16 mouse cellular contexts compared by ENCODE assay signal in genomic region chr4:58660511-58660910, GRCm38 (mm10).
A peak's percentile ranks its signal among the peaks of the same experiment; 100 is the strongest.
DNase-seq lines count a peak whose midpoint lies in the region; ATAC-seq and TF ChIP-seq lines count a peak whose summit lies in the region.
"Had no signal": no experiment of that assay in that cellular context is flagged by ENCODE, and none has a peak within 500 bp of the region (broad histone marks: within the 10 kb centered on the region; RNA-seq: fewer than 3 reads in every experiment).

No protein-coding gene starts in this region.

- H3K36me3 ChIP-seq in forebrain, postnatal 0 days (ENCODE audit: insufficient read depth): no peaks in the 10 kb centered on the region
- H3K36me3 ChIP-seq in forebrain, embryonic 15.5 days: no peaks in the 10 kb centered on the region
- no peaks in the 10 kb centered on the region for H3K36me3 ChIP-seq in lung, postnatal 0 days (ENCODE audit: insufficient read depth, low read length)
- no peaks in the 10 kb centered on the region for H3K36me3 ChIP-seq in limb, embryonic 12.5 days
- no peaks in the 10 kb centered on the region for H3K36me3 ChIP-seq in stomach, embryonic 16.5 days (ENCODE audit: control insufficient read depth, insufficient read depth, low read length)
- no peaks in the 10 kb centered on the region for H3K36me3 ChIP-seq in kidney, embryonic 14.5 days (ENCODE audit: control insufficient read depth, insufficient read depth, low read length)
- H3K36me3 ChIP-seq: G1E; neural tube, embryonic 12.5 days had no signal

- no peaks in the 10 kb centered on the region for H3K27me3 ChIP-seq in forebrain, postnatal 0 days (ENCODE audit: insufficient read depth, low read length)
- no peaks in the 10 kb centered on the region for H3K27me3 ChIP-seq in forebrain, embryonic 15.5 days
- H3K27me3 ChIP-seq in lung, postnatal 0 days (replicated peaks; ENCODE audit: insufficient read depth, low read length): no peaks in the 10 kb centered on the region
- H3K27me3 ChIP-seq in limb, embryonic 12.5 days: no peaks in the 10 kb centered on the region
- H3K27me3 ChIP-seq in stomach, embryonic 16.5 days (ENCODE audit: control insufficient read depth, insufficient read depth, low read length): no peaks in the 10 kb centered on the region
- no peaks in the 10 kb centered on the region for H3K27me3 ChIP-seq in kidney, embryonic 14.5 days (ENCODE audit: control insufficient read depth, insufficient read depth, low read length)
- H3K27me3 ChIP-seq: forebrain, embryonic 13.5 days; neural tube, embryonic 12.5 days had no signal

- H3K4me1 ChIP-seq in forebrain, postnatal 0 days (ENCODE audit: insufficient read depth): no peaks in the 10 kb centered on the region
- H3K4me1 ChIP-seq in forebrain, embryonic 15.5 days: no peaks in the 10 kb centered on the region
- peaks cover 2% of the 10 kb centered on the region; the same call in 1 of the 2 replicates for H3K4me1 ChIP-seq in lung, postnatal 0 days (ENCODE audit: insufficient read depth, low read depth, low read length)
- peaks cover 48% of the 10 kb centered on the region for H3K4me1 ChIP-seq in limb, embryonic 12.5 days (replicated peaks)
- H3K4me1 ChIP-seq in stomach, embryonic 16.5 days (ENCODE audit: control insufficient read depth, insufficient read depth, low read length): peaks cover 23% of the 10 kb centered on the region
- no peaks in the 10 kb centered on the region; the same call in 1 of the 2 replicates for H3K4me1 ChIP-seq in kidney, embryonic 14.5 days (ENCODE audit: control insufficient read depth, insufficient read depth, low read length)
- H3K4me1 ChIP-seq: forebrain, embryonic 13.5 days; neural tube, embryonic 12.5 days had no signal

- H3K27ac ChIP-seq in forebrain, postnatal 0 days (ENCODE audit: low read depth, low read length): no peak overlapping the region
- H3K27ac ChIP-seq in forebrain, embryonic 15.5 days (replicated peaks): no peak overlapping the region
- H3K27ac ChIP-seq in lung, postnatal 0 days (ENCODE audit: low read length): 0 out of 2 replicates have a peak overlapping the region, but pooled peaks have one; percentile 14
- peak overlapping the region; percentile 41; the same call in 1 of the 2 replicates for H3K27ac ChIP-seq in limb, embryonic 12.5 days
- peak overlapping the region; percentile 87 for H3K27ac ChIP-seq in stomach, embryonic 16.5 days (ENCODE audit: low read length)
- no peak overlapping the region for H3K27ac ChIP-seq in kidney, embryonic 14.5 days (ENCODE audit: low read depth, low read length)
- H3K27ac ChIP-seq: forebrain, embryonic 13.5 days; neural tube, embryonic 12.5 days had no signal

- H3K9me3 ChIP-seq in forebrain, postnatal 0 days (ENCODE audit: low read length): no peaks in the 10 kb centered on the region
- H3K9me3 ChIP-seq in forebrain, embryonic 15.5 days: no peaks in the 10 kb centered on the region
- no peaks in the 10 kb centered on the region for H3K9me3 ChIP-seq in lung, postnatal 0 days (ENCODE audit: low read length)
- H3K9me3 ChIP-seq in limb, embryonic 12.5 days: no peaks in the 10 kb centered on the region
- no peaks in the 10 kb centered on the region for H3K9me3 ChIP-seq in stomach, embryonic 16.5 days (replicated peaks; ENCODE audit: control insufficient read depth, low read length)
- H3K9me3 ChIP-seq in kidney, embryonic 14.5 days (ENCODE audit: control insufficient read depth, low read length): no peaks in the 10 kb centered on the region
- H3K9me3 ChIP-seq: forebrain, embryonic 13.5 days; G1E; neural tube, embryonic 12.5 days had no signal

- TF ChIP-seq EP300 in lung, postnatal 0 days (IDR thresholded peaks at IDR 0.05): no peak

- WGBS in forebrain, postnatal 0 days: 62% methylated on average over 5 of the region's 5 CpGs
- 69% methylated on average over 5 of the region's 5 CpGs for WGBS in forebrain, embryonic 15.5 days
- 30% methylated on average over 5 of the region's 5 CpGs for WGBS in lung, postnatal 0 days
- WGBS in limb, embryonic 12.5 days: 56% methylated on average over 5 of the region's 5 CpGs
- 31% methylated on average over 5 of the region's 5 CpGs for WGBS in stomach, embryonic 16.5 days
- 66% methylated on average over 5 of the region's 5 CpGs for WGBS in kidney, embryonic 14.5 days

- peak; percentile 13 for DNase-seq in forebrain, postnatal 0 days
- peak; percentile 55 for DNase-seq in lung, postnatal 0 days (ENCODE audit: low spot score)
- no peak for DNase-seq in lung, postnatal 4 days
- DNase-seq: cerebellum, adult 9-10 months; kidney, adult 8-10 months; right cerebral cortex, postnatal 25 days; thymus, postnatal 36 days had no signal

- TF ChIP-seq CTCF in forebrain, postnatal 0 days (IDR thresholded peaks at IDR 0.05; ENCODE audit: low read depth): no peak
- no peak for TF ChIP-seq CTCF in lung, postnatal 0 days (IDR thresholded peaks at IDR 0.05)

- no peak for ATAC-seq in forebrain, postnatal 0 days
- ATAC-seq in forebrain, embryonic 15.5 days (replicated peaks): no peak
- ATAC-seq in lung, postnatal 0 days: peak; percentile 67
- no peak for ATAC-seq in limb, embryonic 12.5 days (ENCODE audit: insufficient number of reproducible peaks, insufficient read depth, low FRiP score, low TSS enrichment, low read depth)
- ATAC-seq in stomach, embryonic 16.5 days (ENCODE audit: insufficient read depth, low FRiP score): peak; percentile 70; the same call in 1 of the 2 replicates
- no peak for ATAC-seq in erythroid progenitor cell, adult 5-6 weeks (replicated peaks; ENCODE audit: low FRiP score, poor library complexity, severe bottlenecking)
- no peak for ATAC-seq in kidney, embryonic 14.5 days (ENCODE audit: low FRiP score, low TSS enrichment)
- ATAC-seq: CD4-positive, CD25-positive, alpha-beta regulatory T cell, adult 4 months; forebrain, embryonic 13.5 days had no signal

- H3K9ac ChIP-seq in forebrain, postnatal 0 days: no peak overlapping the region
- no peak overlapping the region for H3K9ac ChIP-seq in forebrain, embryonic 15.5 days (replicated peaks)
- H3K9ac ChIP-seq in lung, postnatal 0 days (replicated peaks; ENCODE audit: low read depth): no peak overlapping the region
- H3K9ac ChIP-seq in limb, embryonic 12.5 days (replicated peaks): no peak overlapping the region
- H3K9ac ChIP-seq in stomach, embryonic 16.5 days (ENCODE audit: low read length): no peak overlapping the region
- no peak overlapping the region for H3K9ac ChIP-seq in kidney, embryonic 14.5 days (ENCODE audit: low read depth, low read length)
- H3K9ac ChIP-seq: forebrain, embryonic 13.5 days; neural tube, embryonic 12.5 days had no signal

- H3K4me2 ChIP-seq in forebrain, postnatal 0 days (ENCODE audit: low read depth): no peak overlapping the region
- H3K4me2 ChIP-seq in forebrain, embryonic 15.5 days (replicated peaks): no peak overlapping the region
- no peak overlapping the region for H3K4me2 ChIP-seq in lung, postnatal 0 days (replicated peaks; ENCODE audit: low read depth, low read length)
- H3K4me2 ChIP-seq in limb, embryonic 12.5 days: no peak overlapping the region; the same call in 1 of the 2 replicates
- peak overlapping the region; percentile 19; the same call in 1 of the 2 replicates for H3K4me2 ChIP-seq in stomach, embryonic 16.5 days (ENCODE audit: low read depth, low read length)
- no peak overlapping the region for H3K4me2 ChIP-seq in kidney, embryonic 14.5 days (replicated peaks; ENCODE audit: low read depth, low read length)
- H3K4me2 ChIP-seq: forebrain, embryonic 13.5 days; neural tube, embryonic 12.5 days had no signal

- no peak overlapping the region for H3K4me3 ChIP-seq in forebrain, postnatal 0 days (ENCODE audit: low read depth, low read length)
- no peak overlapping the region for H3K4me3 ChIP-seq in forebrain, embryonic 15.5 days
- no peak overlapping the region for H3K4me3 ChIP-seq in lung, postnatal 0 days (ENCODE audit: low read depth, low read length)
- no peak overlapping the region for H3K4me3 ChIP-seq in limb, embryonic 12.5 days (replicated peaks)
- H3K4me3 ChIP-seq in stomach, embryonic 16.5 days (replicated peaks; ENCODE audit: low read length): no peak overlapping the region
- H3K4me3 ChIP-seq in kidney, embryonic 14.5 days (ENCODE audit: low read length): no peak overlapping the region
- H3K4me3 ChIP-seq: forebrain, embryonic 13.5 days; neural tube, embryonic 12.5 days had no signal

Comparison
In these comparisons a context has a peak if more than half of its experiments do, and no peak if none do; other contexts are left out.
1. DNase-seq: peak in forebrain, postnatal 0 days (single experiment) and lung, postnatal 0 days (single experiment); none in lung, postnatal 4 days (0 of 2).
2. ATAC-seq: peak in lung, postnatal 0 days (single experiment) and stomach, embryonic 16.5 days (single experiment); none in forebrain, postnatal 0 days (single experiment), forebrain, embryonic 15.5 days (single experiment), limb, embryonic 12.5 days (single experiment), erythroid progenitor cell, adult 5-6 weeks (single experiment) and kidney, embryonic 14.5 days (single experiment).
3. H3K27ac ChIP-seq: peak in lung, postnatal 0 days (single experiment), limb, embryonic 12.5 days (single experiment) and stomach, embryonic 16.5 days (single experiment); none in forebrain, postnatal 0 days (single experiment), forebrain, embryonic 15.5 days (single experiment) and kidney, embryonic 14.5 days (single experiment).